Mouse (Mus musculus) liver, embryonic 11.5 days (tissue): Measurements from ENCODE around the gene Pkd1. TPM values are rescaled to one million over a fixed set of nuclear protein-coding genes. Genes with fewer than 3 reads are reported as not detected.

Experiments used
- ATAC-seq: fragments of 200-750 bp; cut with Nextera tagmentation; replicated peaks from 2 replicates; pipeline ENCODE4 v1.8.0; 2017; ENCODE audit warnings: moderate number of reproducible peaks, mild to moderate bottlenecking, moderate TSS enrichment, moderate library complexity; ENCODE audit not compliant: low FRiP score
- DNase-seq: peaks from one replicate; pipeline ENCODE4 v3.0.0-alpha.2; 2017; ENCODE audit warnings: low spot score
- H3K27ac ChIP-seq: fragments of 300-500 bp; sonication (generic); 2 replicates; pipeline ENCODE4 v1.5.1; 2014; ENCODE audit warnings: mild to moderate bottlenecking, low read depth, low read length, control low read depth
- H3K27me3 ChIP-seq: fragments of 300-500 bp; sonication (generic); replicated peaks from 2 replicates; pipeline ENCODE4 v1.6.1; 2014; ENCODE audit warnings: low read length, mixed read lengths; ENCODE audit not compliant: control insufficient read depth, insufficient read depth
- H3K36me3 ChIP-seq: fragments of 300-500 bp; sonication (generic); 2 replicates; pipeline ENCODE4 v1.6.1; 2014; ENCODE audit warnings: mild to moderate bottlenecking, low read length, moderate library complexity, mixed read lengths; ENCODE audit not compliant: control insufficient read depth, insufficient read depth
- H3K4me1 ChIP-seq: fragments of 300-500 bp; sonication (generic); replicated peaks from 2 replicates; pipeline ENCODE4 v1.6.1; 2014; ENCODE audit warnings: low read length, mixed read lengths; ENCODE audit not compliant: control insufficient read depth, insufficient read depth
- H3K4me2 ChIP-seq: fragments of 300-500 bp; sonication (generic); 2 replicates; pipeline ENCODE4 v1.6.1; 2014; ENCODE audit warnings: mild to moderate bottlenecking, control low read depth, moderate library complexity
- H3K4me3 ChIP-seq: fragments of 300-500 bp; sonication (generic); 2 replicates; pipeline ENCODE4 v1.5.1; 2014; ENCODE audit warnings: low read depth, low read length, control low read depth
- H3K9ac ChIP-seq: fragments of 300-500 bp; sonication (generic); 2 replicates; pipeline ENCODE4 v1.6.1; 2014; ENCODE audit warnings: low read depth, low read length, control low read depth
- H3K9me3 ChIP-seq: fragments of 300-500 bp; sonication (generic); 2 replicates; pipeline ENCODE4 v1.6.1; 2016; ENCODE audit warnings: low read length, inconsistent platforms, mixed read lengths; ENCODE audit not compliant: control insufficient read depth
- whole genome bisulfite sequencing: fragments of 180-500 bp; shearing (Covaris S2); extraction: QIAGEN DNeasy Blood & Tissue Kit; methylation state at CpG from one replicate; pipeline ENCODE4 v1.1.7; 2014; 5-methylcytosine and 5-hydroxymethylcytosine counted together
- polyA plus RNA-seq: library from polyadenylated mRNA; unstranded; fragments of >200 nt; fragmentation: Nextera tagmentation; extraction: Ambion mirVana; gene quantifications from 2 replicates; pipeline ENCODE4 v1.2.1, GENCODE M21; 2014

The Pkd1 gene
- polyA plus RNA-seq, 1 experiment from 2014 or later, result 12.2 TPM

DNA sequence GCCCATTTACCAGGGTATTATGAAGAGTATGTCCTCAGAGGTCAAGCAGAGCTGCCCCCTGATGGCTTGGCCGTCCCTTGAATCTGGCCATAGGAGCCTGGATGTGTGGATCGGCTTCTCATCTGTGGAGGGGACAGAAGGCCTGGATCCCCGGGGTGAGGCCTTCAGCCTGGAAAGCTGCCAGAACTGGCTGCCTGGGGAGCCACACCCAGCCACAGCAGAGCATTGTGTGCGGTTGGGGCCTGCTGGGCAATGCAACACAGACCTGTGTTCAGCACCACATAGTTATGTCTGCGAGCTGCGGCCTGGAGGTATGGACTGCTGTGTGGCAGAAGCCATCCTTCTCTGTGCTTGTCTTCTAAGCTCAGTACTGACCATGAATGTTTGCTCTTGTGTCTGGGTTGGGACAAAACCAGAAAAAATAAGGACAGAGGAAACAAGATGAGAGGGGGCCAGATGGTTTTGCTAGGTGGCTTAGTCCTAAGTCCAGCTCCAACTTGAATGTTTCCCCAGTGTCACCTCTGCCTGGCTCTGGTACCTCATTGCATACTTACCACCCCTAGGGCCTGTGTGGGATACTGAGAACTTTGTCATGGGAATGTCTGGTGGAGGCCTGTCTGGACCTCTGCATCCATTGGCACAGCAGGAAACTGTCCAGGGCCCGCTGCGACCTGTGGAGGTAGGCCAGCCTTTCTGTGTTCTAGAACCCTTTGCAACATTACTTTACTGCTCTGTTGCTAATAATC, 17.6 kb downstream of the Pkd1 start:
- 83% methylated on average over 8 of the region's 8 CpGs for WGBS
- no peak overlapping the region for H3K4me2 ChIP-seq
- H3K27ac ChIP-seq, result no peak overlapping the region
- no peak overlapping the region for H3K4me3 ChIP-seq
- no peak overlapping the region for H3K9ac ChIP-seq
- H3K27me3 ChIP-seq, result no peaks in the 10 kb centered on the region
- peak; percentile 39; the same call in 1 of the 2 replicates for ATAC-seq
- no peaks in the 10 kb centered on the region; the same call in 1 of the 2 replicates for H3K4me1 ChIP-seq
- no peak for DNase-seq
- peaks cover 2% of the 10 kb centered on the region; the same call in 1 of the 2 replicates for H3K36me3 ChIP-seq
- H3K9me3 ChIP-seq, result no peaks in the 10 kb centered on the region

DNA sequence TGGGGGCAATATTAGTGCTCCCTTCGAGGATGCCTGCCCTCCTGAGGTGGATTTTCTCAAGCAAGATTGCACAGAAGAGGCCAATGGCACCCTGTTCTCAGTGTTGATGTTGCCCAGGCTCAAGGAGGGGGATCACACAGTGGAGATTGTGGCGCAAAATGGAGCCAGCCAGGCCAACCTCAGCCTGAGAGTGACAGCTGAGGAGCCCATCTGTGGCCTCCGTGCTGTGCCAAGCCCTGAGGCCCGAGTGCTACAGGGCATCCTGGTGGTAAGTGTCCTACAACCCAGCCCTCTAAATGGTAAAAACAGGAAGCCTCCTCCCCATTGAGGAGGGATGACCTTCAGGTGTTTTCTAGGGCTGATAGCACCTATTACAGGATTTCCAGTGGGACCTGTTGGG, 20.2 kb downstream of the Pkd1 start:
- Histone ChIP-seq H3K9ac (no peak overlapping the region), H3K27ac (no peak overlapping the region), H3K4me3 (no peak overlapping the region), H3K4me1 (no peaks in the 10 kb centered on the region), H3K4me2 (no peak overlapping the region), H3K27me3 (no peaks in the 10 kb centered on the region), H3K36me3 (peaks cover 2% of the 10 kb centered on the region; the same call in 1 of the 2 replicates), H3K9me3 (no peaks in the 10 kb centered on the region)
- DNase-seq, result no peak
- WGBS, result 79% methylated on average over 4 of the region's 4 CpGs
- no peak for ATAC-seq

DNA sequence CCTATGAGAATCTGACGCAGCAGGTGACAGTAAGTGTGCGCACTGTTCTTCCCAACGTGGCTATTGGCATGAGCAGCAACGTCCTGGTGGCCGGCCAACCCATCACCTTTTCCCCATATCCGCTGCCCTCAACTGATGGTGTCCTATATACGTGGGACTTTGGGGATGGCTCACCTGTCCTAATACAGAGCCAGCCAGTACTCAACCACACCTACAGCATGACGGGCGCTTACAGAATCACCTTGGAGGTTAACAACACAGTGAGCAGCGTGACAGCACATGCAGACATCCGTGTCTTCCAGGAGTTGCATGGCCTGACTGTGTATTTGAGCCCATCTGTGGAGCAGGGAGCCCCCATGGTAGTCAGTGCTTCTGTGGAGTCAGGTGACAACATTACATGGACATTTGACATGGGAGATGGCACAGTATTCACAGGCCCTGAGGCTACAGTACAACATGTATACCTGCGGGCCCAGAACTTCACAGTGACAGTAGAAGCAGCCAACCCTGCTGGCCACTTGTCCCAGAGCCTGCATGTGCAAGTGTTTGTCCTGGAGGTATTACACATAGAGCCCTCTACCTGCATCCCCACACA, 23.1 kb downstream of the Pkd1 start:
- no peaks in the 10 kb centered on the region for H3K4me1 ChIP-seq
- no peak overlapping the region for H3K4me2 ChIP-seq
- H3K36me3 ChIP-seq, result peaks cover 4% of the 10 kb centered on the region; the same call in 1 of the 2 replicates
- WGBS, result 93% methylated on average over 12 of the region's 12 CpGs
- H3K27ac ChIP-seq, result no peak overlapping the region
- no peak for DNase-seq
- H3K9ac ChIP-seq, result no peak overlapping the region
- ATAC-seq, result no peak
- H3K4me3 ChIP-seq, result no peak overlapping the region
- no peaks in the 10 kb centered on the region for H3K27me3 ChIP-seq
- H3K9me3 ChIP-seq, result no peaks in the 10 kb centered on the region

DNA sequence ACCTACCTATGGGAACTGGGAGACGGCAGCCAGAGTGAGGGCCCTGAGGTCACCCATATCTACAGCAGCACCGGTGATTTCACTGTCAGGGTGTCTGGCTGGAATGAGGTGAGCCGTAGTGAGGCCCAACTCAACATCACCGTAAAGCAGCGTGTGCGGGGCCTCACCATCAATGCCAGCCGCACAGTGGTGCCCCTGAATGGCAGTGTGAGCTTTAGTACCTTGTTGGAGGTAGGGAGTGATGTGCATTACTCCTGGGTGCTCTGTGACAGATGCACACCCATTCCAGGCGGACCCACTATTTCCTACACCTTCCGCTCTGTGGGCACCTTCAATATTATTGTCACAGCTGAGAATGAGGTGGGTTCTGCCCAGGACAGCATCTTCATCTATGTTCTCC, 24.2 kb downstream of the Pkd1 start:
- Histone ChIP-seq H3K27me3 (no peaks in the 10 kb centered on the region), H3K4me2 (no peak overlapping the region), H3K27ac (no peak overlapping the region), H3K4me1 (no peaks in the 10 kb centered on the region), H3K9me3 (no peaks in the 10 kb centered on the region), H3K9ac (no peak overlapping the region), H3K36me3 (peaks cover 4% of the 10 kb centered on the region), H3K4me3 (no peak overlapping the region)
- ATAC-seq (no peak), DNase-seq (no peak)
- WGBS, result 91% methylated on average over 9 of the region's 9 CpGs

DNA sequence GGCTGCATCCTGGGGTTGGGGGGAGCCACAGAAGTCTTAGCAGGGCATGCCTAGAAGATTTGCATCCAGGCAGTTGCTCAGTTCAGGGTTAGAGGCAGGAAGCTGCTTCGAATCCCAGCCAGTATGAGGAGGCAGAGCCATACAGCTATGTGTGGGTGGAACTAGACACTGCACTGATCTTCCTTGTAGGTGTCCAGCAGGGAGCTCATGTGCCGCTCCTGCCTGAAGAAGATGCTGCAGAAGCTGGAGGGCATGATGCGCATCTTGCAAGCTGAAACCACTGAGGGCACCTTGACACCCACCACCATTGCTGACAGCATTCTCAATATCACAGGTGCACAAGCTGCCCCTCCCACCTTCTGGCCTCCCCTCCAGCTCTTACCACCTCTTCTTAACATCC, 29.9 kb downstream of the Pkd1 start:
- Histone ChIP-seq H3K4me1 (no peaks in the 10 kb centered on the region), H3K4me3 (no peak overlapping the region), H3K27ac (no peak overlapping the region), H3K36me3 (peaks cover 8% of the 10 kb centered on the region), H3K9me3 (no peaks in the 10 kb centered on the region), H3K9ac (no peak overlapping the region), H3K27me3 (no peaks in the 10 kb centered on the region), H3K4me2 (no peak overlapping the region)
- WGBS, result 94% methylated on average over 3 of the region's 3 CpGs
- DNase-seq (no peak), ATAC-seq (no peak)

DNA sequence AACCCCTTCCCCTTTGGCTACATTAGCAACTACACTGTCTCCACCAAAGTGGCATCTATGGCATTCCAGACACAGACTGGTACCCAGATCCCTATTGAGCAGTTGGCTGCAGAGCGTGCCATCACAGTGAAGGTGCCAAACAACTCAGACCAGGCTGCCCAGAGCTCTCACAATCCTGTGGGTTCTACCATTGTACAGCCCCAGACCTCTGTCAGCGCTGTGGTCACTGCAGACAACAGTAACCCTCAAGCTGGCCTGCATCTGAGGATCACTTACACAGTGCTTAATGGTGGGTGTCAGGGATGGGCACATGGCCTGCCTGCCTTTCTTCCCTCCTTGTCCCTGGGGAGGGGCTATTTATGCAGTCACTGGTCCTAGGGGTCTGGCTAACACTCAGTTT, 30.7 kb downstream of the Pkd1 start:
- WGBS, result 93% methylated on average over 2 of the region's 2 CpGs
- no peak overlapping the region for H3K9ac ChIP-seq
- H3K4me1 ChIP-seq, result no peaks in the 10 kb centered on the region
- H3K4me2 ChIP-seq, result no peak overlapping the region
- H3K27ac ChIP-seq, result no peak overlapping the region
- no peak for DNase-seq
- no peak for ATAC-seq
- no peaks in the 10 kb centered on the region for H3K27me3 ChIP-seq
- H3K9me3 ChIP-seq, result no peaks in the 10 kb centered on the region
- H3K36me3 ChIP-seq, result peaks cover 8% of the 10 kb centered on the region
- H3K4me3 ChIP-seq, result no peak overlapping the region

DNA sequence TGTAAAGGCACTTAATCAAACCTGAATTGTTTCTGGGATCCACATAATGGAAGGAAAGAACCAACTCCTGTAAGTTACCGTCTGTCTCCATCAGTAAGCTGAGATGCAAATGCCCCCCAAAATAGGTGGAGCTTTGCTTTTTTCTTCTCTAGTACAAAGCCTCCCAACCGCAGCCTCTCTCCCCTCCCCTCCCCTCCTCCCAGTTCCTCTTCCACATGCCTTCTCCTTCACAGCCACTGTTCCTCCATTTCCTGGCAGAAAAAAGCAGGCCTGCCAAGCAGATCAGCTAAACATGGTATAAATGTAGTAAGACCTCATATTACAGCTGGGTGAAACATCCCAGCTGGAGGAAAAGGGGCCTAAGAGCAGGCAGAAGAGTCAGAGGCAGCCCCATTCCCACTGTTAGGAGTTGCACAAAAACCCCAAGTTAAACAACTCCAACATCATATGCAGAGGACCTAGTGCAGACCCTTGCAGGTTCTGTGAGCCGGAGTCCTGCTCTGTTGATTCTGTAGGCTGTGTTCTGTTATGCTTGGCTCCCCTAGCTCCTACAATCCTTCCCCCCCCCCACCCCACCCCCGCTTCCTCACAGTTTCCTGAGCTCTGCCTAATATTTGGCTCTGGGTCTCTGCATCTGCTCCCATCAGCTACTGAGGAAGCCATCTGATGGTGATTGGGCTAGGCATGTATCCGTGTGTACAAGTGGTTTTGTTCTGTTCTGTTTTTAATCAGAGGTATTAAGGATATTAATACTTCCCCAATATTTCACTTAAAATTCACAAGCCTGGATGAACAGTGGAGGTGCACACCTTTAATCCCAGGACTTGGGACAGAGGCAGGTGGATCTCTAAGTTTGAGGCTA, 34.2 kb downstream of the Pkd1 start:
- H3K27ac ChIP-seq, result no peak overlapping the region
- H3K4me1 ChIP-seq, result no peaks in the 10 kb centered on the region
- no peak overlapping the region for H3K4me3 ChIP-seq
- DNase-seq (no peak), ATAC-seq (no peak)
- H3K9me3 ChIP-seq, result no peaks in the 10 kb centered on the region
- WGBS, result 50% methylated on average over 5 of the region's 5 CpGs
- no peak overlapping the region for H3K9ac ChIP-seq
- H3K27me3 ChIP-seq, result no peaks in the 10 kb centered on the region
- no peak overlapping the region for H3K4me2 ChIP-seq
- H3K36me3 ChIP-seq, result peaks cover 20% of the 10 kb centered on the region

DNA sequence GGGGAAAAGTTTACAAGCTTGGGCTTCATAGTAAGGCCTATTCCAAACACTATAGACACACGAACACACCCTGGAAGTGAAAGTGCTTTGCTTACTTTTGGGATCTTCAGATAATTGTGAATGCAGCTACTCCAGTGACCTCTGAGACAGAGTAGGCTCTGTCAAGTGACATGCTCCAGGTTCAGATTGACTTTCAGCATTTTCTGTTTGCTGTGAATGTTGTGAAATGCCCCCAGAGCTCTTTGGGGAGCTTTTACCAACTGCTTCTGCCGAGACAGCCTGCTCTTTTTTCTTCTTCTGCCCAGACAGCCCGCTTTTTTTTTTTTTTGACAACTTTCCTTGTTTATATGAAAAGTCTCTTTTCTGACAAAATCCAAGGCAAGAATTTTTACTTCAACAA, 34.9 kb downstream of the Pkd1 start:
- Histone ChIP-seq H3K4me1 (no peaks in the 10 kb centered on the region), H3K9ac (no peak overlapping the region), H3K27ac (0 out of 2 replicates have a peak overlapping the region, but pooled peaks have one; percentile 32), H3K36me3 (peaks cover 16% of the 10 kb centered on the region), H3K4me2 (no peak overlapping the region), H3K9me3 (no peaks in the 10 kb centered on the region), H3K27me3 (no peaks in the 10 kb centered on the region), H3K4me3 (no peak overlapping the region)
- 69% methylated on average over 3 of the region's 3 CpGs for WGBS
- no peak for DNase-seq
- ATAC-seq, result no peak
